Mouse (Mus musculus) bone marrow macrophage, adult 2 months (primary cell): ENCODE measurements at regions not wholly inside any gene's neighbourhood (a gene's known extent, or its start where the extent isn't known, plus 50 kb on each side); places are given as distances from the start of the nearest gene placed in this dataset.

Source experiments
- H3K27ac ChIP-seq: 2 replicates; pipeline ENCODE4 v1.5.1; 2012; ENCODE audit warnings: low read depth, low read length; ENCODE audit not compliant: insufficient read depth
- H3K4me1 ChIP-seq: 2 replicates; pipeline ENCODE4 v1.6.1; 2012; ENCODE audit warnings: low read length; ENCODE audit not compliant: control insufficient read depth, insufficient read depth
- H3K4me3 ChIP-seq: 2 replicates; pipeline ENCODE4 v1.5.1; 2012; ENCODE audit warnings: mild to moderate bottlenecking, low read length, moderate library complexity; ENCODE audit not compliant: insufficient read depth
- CTCF ChIP-seq: IDR thresholded peaks from 2 replicates; pipeline ENCODE4 v1.5.1; 2012; ENCODE audit warnings: low read depth, mild to moderate bottlenecking, low read length, moderate library complexity
- POLR2A ChIP-seq: IDR thresholded peaks from 2 replicates; pipeline ENCODE4 v1.6.1; 2012; ENCODE audit warnings: mild to moderate bottlenecking, low read depth, low read length, borderline replicate concordance

GRCm38 (mm10) chr16:78170627-78171605, 130.4 kb upstream of the Cxadr start:
- H3K27ac ChIP-seq = no peak overlapping the region
- TF ChIP-seq POLR2A = no peak
- no peak for TF ChIP-seq CTCF
- no peaks in the 10 kb centered on the region for H3K4me1 ChIP-seq
- no peak overlapping the region for H3K4me3 ChIP-seq

GRCm38 (mm10) chr16:78156876-78157232, 144.4 kb upstream of the Cxadr start:
- Histone ChIP-seq H3K4me3 (no peak overlapping the region), H3K4me1 (no peaks in the 10 kb centered on the region), H3K27ac (no peak overlapping the region)
- TF ChIP-seq CTCF (no peak), POLR2A (no peak)

- no peak overlapping the region for H3K27ac ChIP-seq
- no peak overlapping the region for H3K4me3 ChIP-seq
- TF ChIP-seq POLR2A (no peak), CTCF (no peak)
- no peaks in the 10 kb centered on the region for H3K4me1 ChIP-seq
Observed at GRCm38 (mm10) chr16:78156138-78156875, 145.0 kb upstream of the Cxadr start.

GRCm38 (mm10) chr16:78153899-78154605, 147.2 kb upstream of the Cxadr start:
- no peak for TF ChIP-seq POLR2A
- TF ChIP-seq CTCF = no peak
- Histone ChIP-seq H3K27ac (no peak overlapping the region), H3K4me1 (no peaks in the 10 kb centered on the region)

GRCm38 (mm10) chr16:78144146-78144545, 157.1 kb upstream of the Cxadr start:
- H3K4me3 ChIP-seq = no peak overlapping the region
- TF ChIP-seq CTCF = no peak
- no peak for TF ChIP-seq POLR2A
- no peak overlapping the region for H3K27ac ChIP-seq
- no peaks in the 10 kb centered on the region for H3K4me1 ChIP-seq

More at GRCm38 (mm10) chr16:78153899-78154605, 147.2 kb upstream of the Cxadr start:
- H3K4me3 ChIP-seq = no peak overlapping the region

GRCm38 (mm10) chr16:78135501-78135900, 165.8 kb upstream of the Cxadr start:
- Histone ChIP-seq H3K4me1 (no peaks in the 10 kb centered on the region), H3K4me3 (no peak overlapping the region), H3K27ac (no peak overlapping the region)
- TF ChIP-seq POLR2A (no peak), CTCF (no peak)

GRCm38 (mm10) chr16:78134531-78134930, 166.8 kb upstream of the Cxadr start:
- no peaks in the 10 kb centered on the region for H3K4me1 ChIP-seq
- no peak overlapping the region for H3K4me3 ChIP-seq
- no peak overlapping the region for H3K27ac ChIP-seq
- no peak for TF ChIP-seq CTCF
- no peak for TF ChIP-seq POLR2A

- no peak for TF ChIP-seq CTCF
- TF ChIP-seq POLR2A = no peak
- Histone ChIP-seq H3K27ac (no peak overlapping the region), H3K4me1 (no peaks in the 10 kb centered on the region), H3K4me3 (no peak overlapping the region)
Observed at GRCm38 (mm10) chr16:78121668-78122067, 179.6 kb upstream of the Cxadr start.

GRCm38 (mm10) chr16:78120346-78120899, 180.9 kb upstream of the Cxadr start:
- Histone ChIP-seq H3K27ac (no peak overlapping the region), H3K4me1 (no peaks in the 10 kb centered on the region), H3K4me3 (no peak overlapping the region)
- TF ChIP-seq POLR2A = no peak
- no peak for TF ChIP-seq CTCF

GRCm38 (mm10) chr16:78104246-78104645, 197.0 kb upstream of the Cxadr start:
- Histone ChIP-seq H3K27ac (no peak overlapping the region), H3K4me1 (no peaks in the 10 kb centered on the region), H3K4me3 (no peak overlapping the region)
- TF ChIP-seq CTCF (no peak), POLR2A (no peak)
